Mouse (Mus musculus): ENCODE results near the gene Atp5j2.
"Not testable (repeated sequence)": the region's sequence is repeated elsewhere in the genome, so short reads cannot be mapped to it uniquely, and the experiment has no call there.

Gene Atp5j2

DNA sequence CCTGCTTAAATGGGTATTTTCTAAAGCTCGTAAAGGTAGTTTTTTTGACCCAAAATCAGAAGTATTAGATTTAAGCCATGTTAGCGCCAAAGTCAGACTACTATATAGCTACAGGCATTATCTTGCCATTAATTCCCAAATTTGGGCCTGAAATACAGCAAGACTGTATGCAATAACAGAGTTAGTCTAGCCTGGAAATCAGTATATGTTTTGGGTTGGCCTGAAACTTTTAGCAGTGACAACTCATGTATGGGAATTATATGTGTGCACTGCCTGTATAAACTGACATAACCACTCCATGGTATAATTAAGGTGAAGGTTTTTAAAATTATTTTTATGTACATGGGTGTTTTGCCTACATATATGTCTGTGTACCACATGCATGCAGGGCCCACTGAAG lies at the start of gene Atp5j2:
TSS of gene Atp5j2 (minus strand) at position 101 of the 400 bp plus-strand sequence.
- DNase-seq, result no peak

DNA sequence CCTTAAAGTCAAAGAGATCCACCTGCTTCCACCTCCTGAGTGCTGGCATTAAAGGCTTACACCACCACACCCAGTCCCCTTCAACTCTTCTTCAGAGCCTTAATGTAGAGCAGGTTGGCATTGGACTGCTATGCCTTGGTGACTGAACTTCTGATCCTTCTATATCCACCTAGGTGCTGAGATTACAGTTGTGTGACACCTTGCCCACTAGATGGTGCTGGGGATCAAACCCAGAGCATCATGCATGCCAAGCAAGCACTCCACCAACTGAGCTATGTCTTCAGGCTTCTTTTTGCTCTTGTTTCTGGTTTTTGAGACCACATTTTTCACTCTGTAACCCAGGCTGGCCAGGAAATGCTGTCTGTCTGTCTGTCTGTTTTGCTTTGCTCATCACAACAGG lies 42.8 kb upstream of the Atp5j2 start:
- DNase-seq, result peak; percentile 47 to 53

DNA sequence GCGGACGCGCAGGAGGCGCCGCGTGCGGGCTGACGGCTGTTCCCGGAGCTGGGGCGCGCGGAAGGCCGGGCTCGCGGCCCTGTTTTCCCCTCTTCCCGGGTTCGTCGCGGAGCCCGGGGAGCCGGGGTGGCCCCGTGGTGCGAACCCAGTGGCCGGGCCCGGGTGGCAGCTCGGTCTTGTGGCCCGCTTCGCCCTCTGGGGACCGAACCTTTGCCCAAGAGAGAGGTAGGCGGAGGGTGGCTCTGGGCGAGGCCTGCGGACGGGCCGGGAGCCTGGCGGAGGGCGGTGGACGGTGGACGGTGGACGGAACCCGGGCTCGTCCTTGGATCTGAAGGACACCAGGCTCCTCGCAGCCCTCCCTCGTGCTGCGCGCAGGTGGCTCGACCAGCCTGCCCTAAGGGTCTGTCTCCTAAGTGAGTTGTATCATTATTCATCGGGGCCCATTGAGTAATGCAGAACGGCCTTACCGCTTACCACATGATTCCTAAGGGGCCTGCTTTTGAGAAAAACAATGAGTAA lies 40.1 kb upstream of the Atp5j2 start:
- DNase-seq, result peak in 1 of 2 experiments; percentile 64

DNA sequence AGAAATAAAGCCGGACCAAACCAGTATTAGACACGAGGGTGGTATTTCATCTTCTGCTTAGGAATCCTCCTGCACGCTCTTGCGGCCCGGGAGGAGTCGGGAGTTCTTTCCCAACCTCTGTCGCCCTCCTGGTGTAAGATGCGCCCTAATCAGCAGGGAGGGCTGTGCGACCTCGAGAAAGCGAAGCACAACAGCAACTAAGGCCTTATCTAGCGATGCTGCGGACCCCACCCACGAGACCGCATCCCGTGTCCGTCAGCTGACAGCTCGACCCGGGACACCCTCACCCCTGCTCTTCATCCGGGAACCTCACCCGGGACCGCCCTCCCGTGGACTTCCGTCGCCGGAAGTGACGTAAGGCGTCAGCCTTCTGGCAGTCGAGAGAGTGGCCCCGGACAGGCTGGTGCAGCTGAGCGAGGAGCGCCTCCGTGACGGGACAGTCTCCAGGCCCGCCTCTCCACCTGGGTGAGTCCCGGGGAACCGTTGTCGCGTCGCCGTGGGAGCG lies 39.6 kb upstream of the Atp5j2 start, which contains the start of gene Zfp655:
TSS of gene Zfp655 (plus strand) at position 349 of the 505 bp plus-strand sequence.
- DNase-seq, result peak; percentile 98

DNA sequence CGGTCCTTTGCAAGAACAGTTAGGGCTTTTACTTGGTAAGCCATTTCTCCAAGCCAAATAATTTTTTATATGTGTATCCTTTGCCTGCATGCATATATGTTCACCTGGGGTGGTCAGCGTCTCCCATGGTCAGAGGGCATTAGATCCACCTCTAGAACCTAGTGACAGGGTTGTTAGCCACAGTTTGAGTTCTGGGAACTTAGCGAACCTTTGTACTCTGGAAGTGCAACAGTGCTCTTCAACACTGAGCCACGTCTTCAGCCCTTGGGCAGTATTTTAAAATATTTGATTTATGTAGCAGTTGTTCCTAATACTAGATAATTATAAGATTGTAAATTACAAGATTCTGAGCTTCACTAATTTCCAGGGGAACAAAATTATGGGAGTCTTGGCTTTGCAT lies 38.8 kb upstream of the Atp5j2 start:
- DNase-seq, result no peak

DNA sequence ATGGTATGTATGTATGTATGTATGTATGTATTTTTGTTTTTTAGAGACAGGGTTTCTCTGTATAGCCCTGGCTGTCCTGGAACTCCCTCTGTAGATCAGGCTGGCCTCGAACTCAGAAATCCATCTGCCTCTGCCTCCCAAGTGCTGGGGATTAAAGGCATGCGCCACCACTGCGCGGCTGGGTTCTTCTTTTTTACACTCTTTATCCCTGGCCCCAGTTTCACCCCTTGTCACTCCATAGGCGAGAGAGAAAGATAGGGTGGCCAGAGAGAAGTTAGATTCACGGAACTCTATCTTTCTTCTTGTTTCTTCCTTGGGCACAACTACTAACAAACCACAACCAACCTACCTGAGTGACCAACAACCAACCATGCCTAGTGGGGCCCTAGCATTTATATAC lies 37.4 kb upstream of the Atp5j2 start:
- DNase-seq, result not testable (repeated sequence)

DNA sequence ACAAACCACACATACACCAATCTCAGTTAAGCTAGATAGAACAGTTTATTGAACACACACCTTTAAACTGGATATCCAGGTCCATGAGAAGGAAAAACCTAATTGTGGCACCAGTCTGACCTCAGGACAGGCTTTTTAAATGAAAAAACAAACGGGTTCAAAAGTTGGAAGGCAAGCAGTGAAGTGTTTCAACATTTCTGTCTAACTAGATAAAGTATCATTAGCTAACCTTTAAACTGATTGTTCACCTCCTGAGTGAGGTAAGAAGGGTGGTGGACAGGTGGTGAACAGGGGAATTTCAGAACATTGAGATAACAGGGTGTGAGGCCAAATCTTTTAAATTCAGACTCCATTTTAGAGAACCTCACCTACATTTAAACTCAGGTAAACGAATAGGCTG lies 34.6 kb upstream of the Atp5j2 start:
- DNase-seq, result no peak

DNA sequence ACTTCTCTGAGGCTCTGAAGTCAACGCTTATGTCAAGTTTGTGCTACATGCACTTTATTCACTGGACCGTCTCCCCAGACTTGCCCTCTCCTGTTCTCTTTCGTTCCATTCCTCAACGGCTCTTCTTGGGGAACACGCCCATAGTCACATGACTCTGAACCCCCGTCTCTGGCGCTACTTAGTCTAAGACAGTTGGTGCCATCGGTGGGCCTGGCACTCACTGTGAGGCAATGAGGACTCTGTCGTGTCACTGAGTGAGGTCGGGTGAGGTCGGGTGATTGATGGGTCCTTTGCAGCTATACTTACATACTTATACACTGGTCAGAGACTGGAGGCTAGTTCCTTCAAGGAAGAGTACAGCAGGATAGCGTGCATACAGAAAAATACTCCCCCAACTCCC lies 31.5 kb upstream of the Atp5j2 start:
- no peak for DNase-seq

DNA sequence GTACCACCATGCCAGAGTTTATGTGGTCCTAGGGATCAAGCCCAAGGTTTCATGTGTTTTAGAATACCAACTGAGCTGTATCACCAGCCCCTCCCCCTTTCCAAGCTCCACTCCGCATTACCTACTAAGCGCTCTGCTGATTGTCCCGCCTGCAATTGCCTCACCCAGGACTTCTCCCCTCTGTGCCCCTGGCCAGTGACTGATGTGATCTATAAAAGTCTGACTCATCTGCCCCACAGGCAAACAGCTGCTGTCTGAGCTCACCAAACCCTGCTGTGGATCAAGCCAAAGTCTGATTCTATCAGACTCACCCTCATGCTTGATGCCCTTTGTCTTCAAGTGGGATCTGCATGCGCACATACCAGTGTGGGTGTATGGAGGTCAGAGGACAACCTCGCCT lies 31.0 kb upstream of the Atp5j2 start:
- DNase-seq, result no peak

DNA sequence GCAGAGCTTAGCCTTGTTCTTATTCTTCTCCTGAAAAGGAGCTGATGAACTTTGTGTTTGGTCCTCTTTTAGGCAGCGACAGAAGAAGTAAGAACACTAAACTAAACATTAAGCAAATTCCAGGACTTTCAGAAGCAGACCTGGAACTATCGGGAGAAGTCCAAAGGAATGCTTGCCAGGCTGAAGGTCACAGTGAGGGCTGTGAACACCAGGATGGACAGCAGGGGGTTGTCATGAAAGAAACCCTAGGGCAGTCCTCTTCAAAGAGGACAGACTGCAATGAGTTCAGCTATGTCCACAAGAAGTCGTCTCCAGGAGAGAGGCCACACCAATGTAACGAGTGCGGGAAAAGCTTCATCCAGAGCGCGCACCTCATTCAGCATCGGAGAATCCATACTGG lies 28.1 kb upstream of the Atp5j2 start:
- DNase-seq, result no peak

DNA sequence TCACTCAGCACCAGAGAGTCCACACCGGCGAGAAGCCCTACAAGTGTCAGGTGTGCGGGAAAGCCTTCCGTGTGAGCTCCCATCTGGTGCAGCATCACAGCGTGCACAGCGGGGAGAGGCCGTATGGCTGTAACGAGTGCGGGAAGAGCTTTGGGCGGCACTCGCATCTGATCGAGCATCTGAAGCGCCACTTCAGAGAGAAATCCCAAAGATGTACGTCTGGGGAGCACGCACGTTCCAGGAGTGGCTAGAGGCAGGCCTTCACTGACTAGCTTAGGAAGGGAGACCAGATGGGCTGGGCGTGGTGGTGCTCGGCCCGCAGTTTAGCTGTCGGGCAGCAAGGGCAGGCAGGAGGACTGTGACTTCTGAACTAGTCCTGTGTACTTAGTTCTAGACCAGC lies 26.8 kb upstream of the Atp5j2 start:
- no peak for DNase-seq

DNA sequence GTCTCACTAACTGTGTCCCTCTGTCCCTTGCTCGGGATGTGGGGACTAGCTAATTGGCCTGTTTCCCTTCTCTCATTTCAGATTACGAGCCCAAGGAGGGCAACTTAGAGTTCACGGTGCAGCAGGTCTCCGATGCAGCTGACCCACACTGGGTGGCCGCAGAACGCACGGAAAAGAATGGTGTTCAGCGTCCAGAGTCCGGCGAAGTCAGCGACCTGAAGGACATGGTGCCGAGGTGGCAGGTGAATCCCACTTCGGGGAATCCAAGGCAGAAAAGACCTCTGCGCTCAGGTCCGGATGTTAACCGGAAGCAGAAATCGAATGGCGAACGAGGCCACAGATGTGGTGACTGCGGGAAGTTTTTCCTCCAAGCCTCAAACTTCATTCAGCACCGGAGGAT lies 26.3 kb upstream of the Atp5j2 start:
- no peak for DNase-seq

DNA sequence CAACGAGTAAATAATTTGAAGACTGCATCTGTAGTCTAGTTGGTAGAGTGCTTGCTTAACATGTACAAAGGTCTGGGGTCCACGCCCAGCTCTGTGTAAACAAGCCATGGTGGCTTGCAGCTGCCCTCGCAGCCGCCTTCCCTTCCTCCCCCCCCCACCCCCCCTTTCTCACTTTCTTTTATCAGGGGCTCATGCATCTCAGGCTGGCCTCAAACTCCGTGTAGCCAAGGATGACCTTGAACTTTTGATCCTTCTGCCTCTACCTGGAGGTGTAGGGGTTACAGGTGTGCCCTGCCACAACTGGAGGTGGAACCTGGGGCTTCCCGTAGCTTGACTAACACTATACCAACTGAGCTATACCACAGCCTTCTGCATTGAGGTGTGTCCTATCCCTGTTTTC lies 25.9 kb upstream of the Atp5j2 start:
- no peak for DNase-seq

DNA sequence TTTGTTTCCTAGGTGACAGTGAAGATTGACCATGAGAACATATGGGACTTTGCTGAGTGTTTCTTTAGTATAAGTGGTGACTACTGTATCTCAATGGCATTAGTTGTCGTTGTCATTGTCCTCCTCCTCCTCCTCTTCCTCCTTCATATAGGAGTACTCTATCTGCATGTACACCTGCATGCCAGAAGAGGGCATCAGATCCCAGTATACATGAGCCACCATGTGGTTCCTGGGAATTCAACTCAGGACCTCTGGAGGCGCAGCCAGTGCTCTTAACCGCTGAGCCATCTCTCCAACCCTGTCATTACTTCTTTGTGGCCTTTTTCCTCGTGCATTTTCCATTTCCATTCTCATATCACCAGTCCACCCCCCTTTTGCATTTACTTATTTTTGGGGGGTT lies 22.8 kb upstream of the Atp5j2 start:
- no peak for DNase-seq

DNA sequence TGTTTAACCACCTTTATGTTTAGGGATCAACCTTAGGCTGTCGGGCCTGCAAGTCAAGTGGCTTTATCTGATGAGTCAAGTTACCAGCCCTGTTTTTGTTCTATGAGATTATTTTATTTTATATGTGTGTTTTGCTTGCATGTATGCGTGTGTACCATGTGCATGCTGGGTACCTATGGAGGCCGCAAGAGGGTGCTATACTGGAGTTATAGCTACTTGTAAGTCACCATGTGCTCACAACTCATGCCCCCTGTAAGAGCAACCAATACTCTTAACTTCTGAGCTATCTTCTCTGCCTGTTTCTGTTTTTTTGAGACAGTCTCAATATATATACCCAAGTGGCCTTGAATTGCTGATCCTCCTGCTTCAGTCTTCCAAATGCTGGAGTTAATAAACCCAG lies 21.6 kb upstream of the Atp5j2 start:
- DNase-seq, result no peak

DNA sequence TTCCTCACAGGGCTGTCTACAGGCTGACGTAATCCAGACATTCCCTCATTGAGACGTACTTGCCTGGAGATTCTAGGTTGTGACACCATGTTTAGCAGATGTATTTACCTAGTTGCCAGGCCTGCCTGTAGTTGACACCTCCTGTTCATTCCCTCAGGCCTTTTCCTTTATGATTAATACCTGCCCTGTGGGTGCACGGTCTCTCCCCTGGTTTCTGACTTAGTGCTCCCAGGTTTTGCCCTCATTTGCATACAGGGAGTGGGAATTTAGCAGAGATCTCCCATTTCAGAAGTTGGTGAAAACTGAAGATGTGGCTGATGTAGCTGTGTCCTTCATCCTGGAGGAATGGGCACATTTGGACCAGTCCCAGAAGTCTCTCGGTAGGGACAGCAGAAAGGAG lies 20.4 kb upstream of the Atp5j2 start:
- no peak for DNase-seq

DNA sequence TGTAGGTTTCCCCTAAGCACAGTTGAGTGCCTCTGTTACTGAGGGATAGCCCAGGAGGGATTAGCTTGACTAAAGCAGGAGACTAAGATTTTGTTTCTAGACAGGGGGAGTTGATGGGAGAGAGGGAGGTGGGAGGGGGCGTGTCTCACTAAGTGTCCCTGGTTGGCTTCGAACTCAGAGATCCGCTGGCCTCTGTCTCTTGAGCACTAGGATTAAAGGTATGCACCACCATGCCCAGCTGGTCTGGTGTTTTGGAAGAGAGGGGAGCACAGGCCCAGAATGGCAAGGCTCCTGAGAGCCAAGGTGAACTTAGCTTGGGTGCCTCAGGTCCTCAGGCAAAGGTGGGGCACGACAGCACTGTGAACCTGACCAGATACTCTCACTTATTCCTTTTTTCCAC lies 19.5 kb upstream of the Atp5j2 start:
- no peak for DNase-seq

DNA sequence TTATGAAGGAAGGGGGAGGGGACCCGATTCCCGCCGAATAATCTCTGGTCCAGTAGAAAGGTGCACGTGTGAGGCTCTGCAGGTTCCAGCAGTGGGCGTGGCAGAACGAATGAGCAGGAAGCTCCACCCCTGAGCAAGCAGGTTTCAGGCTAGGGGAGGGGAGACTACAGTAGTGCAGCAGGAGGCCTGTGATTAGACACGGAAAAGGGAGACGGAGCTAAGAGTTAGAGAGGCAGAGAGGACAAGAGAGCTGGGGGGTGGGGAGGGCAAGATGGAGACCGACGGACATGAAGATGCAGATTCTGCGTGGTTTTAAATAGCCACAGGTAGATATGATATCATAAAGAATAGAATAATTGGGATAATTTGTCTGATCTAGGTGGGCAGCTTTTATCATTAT lies 16.5 kb upstream of the Atp5j2 start:
- not testable (repeated sequence) for DNase-seq

DNA sequence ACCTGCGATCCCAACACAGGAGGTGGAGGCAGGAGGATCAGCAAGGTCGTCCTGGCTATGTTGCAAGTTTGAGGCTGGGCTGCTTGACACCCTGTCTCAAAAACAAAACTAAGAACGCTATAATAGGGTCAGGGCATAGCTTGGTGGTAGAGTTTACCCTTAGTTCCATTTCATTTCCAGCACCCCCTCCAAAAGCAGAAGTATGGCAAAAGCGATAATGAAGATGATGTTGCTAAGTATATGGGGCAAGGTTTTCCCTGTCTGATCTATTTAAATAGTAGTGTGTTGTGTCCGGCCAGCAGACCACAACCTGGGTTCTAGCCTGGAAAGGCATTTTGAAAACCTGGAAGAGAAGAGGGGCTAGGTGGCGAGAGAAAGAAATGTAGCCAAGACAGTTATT lies 16.1 kb upstream of the Atp5j2 start:
- no peak for DNase-seq

DNA sequence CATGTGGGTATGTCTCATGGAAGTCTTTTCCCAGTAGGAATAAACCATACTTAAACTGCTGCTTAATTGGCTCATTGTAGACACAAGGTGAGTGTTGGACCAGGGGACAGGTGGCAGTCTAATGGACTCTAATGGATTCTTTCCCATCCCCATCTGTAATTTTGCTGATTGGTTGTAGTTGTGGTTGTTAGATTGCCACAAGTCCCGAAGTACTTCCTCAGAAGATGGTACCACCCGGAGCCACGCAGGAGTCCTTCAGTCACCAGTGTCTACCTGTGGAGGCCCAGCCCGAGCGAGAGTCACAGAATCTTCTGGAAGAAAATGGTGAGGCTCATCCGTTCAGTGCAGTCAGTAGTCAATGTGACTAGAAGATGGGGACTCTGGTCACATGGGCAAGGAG lies 15.5 kb upstream of the Atp5j2 start:
- DNase-seq, result no peak

DNA sequence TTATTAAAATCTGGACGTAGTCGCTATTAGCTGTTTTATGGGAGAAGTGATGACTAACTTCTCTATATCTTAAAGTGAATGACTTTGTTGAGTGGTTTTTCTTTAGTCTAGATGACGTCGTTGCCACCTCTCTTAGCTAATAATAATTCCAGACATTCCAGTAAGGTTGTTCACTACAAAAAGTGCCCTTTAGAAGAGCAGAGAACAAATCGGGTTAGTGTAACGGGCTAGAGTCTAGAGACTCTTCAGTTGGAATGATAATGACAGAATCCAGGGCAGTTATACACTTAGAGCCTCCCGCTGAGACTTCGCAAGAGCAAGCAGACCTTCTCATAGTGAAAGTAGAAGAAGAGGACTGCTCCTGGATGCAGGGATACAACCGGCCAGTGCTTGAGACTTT lies 13.2 kb upstream of the Atp5j2 start:
- DNase-seq, result peak in 1 of 2 experiments; percentile 31

DNA sequence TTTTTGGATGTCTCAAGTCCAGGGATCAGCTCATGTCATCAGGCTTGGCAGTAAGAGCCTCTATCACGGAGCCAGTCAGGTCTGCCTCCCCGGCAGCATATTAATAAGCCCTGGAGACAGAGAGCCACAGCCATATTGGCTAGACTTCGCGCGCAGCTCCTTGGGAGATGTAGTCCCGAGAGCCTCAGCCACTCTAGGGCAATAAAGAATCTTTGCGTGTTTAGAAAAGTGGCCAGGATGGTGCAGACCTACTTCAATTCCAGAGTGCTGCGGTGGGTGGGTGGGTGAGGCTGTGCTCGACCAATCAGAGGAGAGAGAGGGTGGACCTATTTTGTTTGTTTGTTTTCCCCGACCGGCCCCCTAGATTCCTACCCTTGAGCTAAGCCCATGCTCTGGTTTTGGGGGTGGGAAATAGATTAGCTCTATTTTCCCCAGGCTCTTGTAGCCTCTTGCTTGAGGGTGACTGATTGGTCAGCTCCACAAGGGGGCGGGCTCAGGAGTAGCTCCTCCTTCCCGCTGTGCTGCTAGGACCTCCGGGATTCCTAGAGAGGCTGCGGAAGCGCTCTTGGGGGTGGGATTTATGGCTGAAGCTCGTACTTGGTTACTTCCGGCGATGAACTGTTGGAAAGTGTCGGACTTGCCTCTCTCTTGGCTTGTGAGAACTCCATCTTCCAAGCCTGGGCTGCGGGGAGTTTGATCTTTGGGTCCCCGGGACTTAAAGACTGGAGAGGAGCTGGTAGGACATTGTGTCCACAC lies 12.3 kb upstream of the Atp5j2 start, which contains the start of gene Zkscan5:
TSS of gene Zkscan5 (plus strand) at position 627 of the 756 bp plus-strand sequence.
- DNase-seq, result peak; percentile 99

DNA sequence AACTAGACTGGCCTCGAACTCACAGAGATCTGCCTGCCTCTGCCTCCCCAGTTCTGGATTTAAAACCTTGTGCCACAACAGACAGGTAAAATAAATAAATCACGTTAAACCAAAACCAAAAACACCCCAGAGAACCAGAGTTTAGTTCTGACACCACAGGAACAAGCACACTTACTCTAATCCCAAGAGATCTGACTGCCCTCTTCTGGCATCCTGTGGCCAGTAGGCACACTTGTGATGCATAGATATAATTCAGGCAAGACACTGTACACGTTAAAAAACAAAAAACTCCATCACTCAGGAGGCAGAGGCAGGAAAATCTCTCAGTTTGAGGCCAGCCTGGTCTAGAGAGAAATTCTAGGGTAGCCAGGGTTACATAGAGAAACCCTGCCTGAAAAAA lies 10.6 kb upstream of the Atp5j2 start:
- no peak for DNase-seq

DNA sequence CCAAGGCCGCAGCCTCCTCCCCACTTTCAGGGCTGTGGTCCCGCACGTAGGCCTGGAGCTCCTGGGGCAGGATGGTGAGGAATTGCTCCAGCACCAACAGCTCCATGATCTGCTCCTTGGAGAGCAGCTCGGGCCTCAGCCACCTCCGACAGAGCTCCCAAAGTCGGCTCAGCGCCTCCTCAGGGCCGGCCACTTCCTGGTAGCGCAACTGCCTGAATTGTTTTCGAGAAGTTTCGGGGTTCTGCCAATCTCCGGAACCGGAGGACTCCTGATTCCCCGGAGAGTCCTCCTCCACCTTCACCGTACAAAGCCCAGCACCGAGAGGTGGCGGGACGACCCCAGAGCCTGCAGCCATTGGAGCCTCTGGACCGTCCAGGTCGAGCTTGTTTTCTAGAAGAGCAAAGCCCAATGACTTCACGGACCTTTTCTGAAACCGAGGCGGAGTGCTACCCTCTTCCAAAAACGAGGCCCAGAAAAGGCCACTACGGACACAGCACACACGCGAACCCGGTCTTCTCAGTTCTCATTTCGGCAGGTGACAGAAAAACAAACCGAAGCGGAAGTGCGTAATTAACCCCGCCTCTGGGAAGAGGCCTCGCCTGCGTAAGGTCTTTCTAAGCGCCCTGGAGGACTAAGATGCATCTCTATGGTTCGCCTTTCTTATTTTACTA lies 9.6 kb upstream of the Atp5j2 start, which contains the start of gene Zkscan14:
TSS of gene Zkscan14 (minus strand) at position 548 of the 671 bp plus-strand sequence.
- peak; percentile 82 to 84 for DNase-seq

All from cerebellum, postnatal 10 days (tissue).